Mouse (Mus musculus): ENCODE results near the gene Ptprn2. TPM values are rescaled to one million over a fixed set of nuclear protein-coding genes. Genes with fewer than 3 reads are reported as not detected.
A peak's percentile ranks its signal among the peaks of the same experiment; 100 is the strongest.

The Ptprn2 gene
- 129 and 146 TPM in 2 replicates for polyA plus RNA-seq (2012; rRNA removed)

DNA sequence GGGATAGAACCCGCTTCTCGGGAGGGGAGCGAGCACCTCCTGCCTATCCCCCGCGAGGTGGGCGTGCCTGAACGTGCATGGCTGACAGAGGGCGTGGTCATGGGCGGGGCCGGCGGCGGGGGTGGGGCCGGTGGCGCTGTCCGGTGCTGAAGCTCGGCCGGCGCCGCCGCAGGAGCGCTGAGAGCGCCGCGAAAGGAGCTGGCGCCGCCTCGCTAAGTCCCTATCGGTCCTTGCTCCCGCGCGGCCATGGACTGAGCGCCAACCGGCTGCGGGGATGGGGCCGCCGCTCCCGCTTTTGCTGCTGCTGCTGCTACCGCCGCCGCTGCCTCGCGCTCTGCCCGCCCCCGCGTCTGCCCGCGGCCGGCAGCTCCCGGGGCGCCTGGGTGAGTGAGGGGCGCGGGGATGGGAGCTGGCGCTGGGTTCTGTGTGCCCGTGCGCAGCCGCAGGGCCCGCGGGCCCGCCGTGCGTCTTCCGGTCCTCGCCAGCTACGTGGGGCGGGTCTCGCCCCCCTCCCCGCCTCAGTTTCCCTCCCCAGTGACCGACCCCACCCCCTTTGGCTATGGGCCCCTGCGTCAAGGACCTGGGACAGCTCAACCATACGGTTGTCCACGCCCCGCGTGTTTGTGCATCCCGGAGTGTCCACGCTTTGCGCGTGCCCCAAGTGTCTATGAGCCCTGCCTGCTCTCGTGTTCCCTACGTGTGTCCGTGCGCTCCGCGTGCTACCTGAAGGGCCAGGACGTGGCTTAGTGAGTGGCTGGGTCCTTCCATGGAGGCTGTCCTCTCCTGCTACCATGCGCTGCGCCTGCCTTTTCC, at the start of gene Ptprn2:
TSS of gene Ptprn2 (plus strand) at position 130 of the 813 bp plus-strand sequence.
- peak; percentile 47 to 75 for DNase-seq (ENCODE audit: extremely low spot score in 1 of 2, low spot score in 1 of 2)

DNA sequence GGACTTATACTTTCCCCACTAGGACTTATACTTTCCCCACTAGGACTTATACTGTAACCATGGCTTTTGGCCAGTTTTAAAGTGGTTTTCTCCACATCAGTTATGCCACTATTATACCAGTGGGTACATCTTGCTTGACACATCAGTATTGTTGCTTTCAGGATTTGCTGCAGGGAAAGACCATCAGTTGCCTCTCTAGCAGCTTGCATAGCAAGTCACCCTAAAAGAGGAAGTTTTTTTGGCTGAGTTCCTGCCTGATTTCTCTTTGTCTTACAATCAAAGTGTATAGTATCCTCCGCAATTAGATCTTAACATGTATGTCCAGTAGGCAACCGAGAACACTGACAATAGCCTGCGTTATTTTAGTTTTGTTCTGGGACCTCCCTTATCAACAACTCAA, 49.4 kb upstream of the Ptprn2 start:
- no peak for DNase-seq (ENCODE audit: extremely low spot score in 1 of 2, low spot score in 1 of 2)

DNA sequence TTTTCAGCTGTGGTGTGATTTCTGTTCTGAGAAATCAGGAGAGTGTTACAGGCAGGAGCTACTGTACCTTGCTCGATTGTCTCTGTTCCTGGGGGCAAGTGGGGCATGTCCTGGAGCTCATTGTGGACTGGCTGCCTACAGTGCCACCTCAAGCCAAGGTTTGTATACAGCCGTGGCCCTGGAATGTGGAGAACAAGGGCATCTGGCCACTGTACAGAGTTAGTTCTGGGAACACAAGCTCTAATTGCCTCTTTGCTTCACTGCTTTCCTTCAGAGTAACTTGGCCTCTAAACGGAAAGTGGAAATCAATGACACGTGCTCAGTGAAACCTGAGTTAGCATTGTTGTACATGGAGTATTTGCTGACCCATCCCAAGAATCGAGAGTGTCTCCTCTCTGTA, 46.9 kb upstream of the Ptprn2 start:
- DNase-seq (ENCODE audit: extremely low spot score in 1 of 2, low spot score in 1 of 2): no peak

DNA sequence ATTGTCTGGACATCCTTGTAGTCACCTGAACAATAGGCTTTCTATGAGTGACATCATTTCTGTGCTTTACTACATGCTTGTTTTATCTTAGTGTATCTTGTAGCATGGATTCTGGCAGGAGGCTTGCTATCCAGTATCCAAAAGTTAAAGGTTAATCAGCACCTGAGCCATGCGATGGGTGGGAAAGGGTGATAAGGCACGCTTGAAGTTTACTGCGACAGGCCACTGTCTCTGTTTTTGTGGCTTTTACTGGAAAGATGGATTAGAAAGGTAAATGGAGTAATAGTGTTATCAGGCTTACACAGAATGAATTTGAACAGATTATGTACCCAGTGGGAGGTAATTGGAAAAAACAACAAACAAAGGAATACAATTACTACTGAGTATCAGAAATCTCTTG, 43.3 kb upstream of the Ptprn2 start:
- no peak for DNase-seq (ENCODE audit: extremely low spot score in 1 of 2, low spot score in 1 of 2)

DNA sequence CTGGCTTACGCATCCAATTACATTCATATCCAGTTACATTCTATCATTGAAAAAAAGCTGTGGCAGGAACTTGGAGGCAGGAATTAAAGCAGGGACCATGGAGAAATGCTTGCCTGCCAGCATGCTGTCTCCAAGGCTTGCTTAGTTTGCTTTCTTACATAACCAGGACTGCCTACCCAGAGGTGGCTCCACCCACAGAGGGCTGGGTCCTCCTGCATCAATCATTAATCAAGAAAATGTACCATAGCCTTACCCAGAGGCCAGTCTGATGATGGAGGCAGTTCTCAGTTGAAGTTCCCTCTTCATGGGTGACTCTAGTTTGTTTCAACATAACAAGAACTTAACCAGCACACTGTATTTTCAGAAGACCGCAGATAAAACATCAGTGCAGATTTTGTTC, 36.0 kb upstream of the Ptprn2 start:
- DNase-seq (ENCODE audit: extremely low spot score in 1 of 2, low spot score in 1 of 2): no peak

DNA sequence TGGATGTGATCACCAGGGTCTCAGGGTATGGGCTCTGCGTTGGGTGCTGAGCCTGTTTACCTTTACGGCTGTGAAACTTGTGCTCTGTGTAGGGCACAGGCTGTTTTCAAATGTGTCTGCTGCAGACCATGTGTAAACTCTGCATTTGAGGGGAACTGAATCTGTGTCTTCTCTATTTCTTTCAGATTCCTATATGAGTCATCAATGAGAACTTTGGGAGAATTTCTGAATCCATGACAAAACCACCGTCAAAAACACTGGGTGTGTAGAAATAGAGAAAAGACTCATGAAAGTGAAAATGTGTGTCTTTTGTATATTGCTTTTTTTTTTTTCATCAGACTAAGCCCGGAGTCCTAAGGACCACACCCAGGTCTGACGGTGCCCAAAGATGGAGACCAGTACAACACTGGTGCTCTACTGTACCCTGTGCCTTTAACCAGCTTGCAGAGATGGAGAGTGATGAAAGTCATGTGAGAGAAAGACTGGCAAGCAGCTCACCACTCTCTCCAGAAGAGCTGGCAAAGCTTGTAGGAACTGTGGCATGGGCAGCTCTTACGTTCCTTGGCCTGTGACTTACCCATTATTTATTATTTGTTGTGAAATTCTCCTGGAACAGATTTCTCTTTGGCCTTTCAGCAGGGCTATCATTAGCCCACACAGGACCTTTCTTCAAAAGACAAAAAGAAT, 25.0 kb upstream of the Ptprn2 start:
- no peak for DNase-seq (ENCODE audit: extremely low spot score in 1 of 2, low spot score in 1 of 2)

DNA sequence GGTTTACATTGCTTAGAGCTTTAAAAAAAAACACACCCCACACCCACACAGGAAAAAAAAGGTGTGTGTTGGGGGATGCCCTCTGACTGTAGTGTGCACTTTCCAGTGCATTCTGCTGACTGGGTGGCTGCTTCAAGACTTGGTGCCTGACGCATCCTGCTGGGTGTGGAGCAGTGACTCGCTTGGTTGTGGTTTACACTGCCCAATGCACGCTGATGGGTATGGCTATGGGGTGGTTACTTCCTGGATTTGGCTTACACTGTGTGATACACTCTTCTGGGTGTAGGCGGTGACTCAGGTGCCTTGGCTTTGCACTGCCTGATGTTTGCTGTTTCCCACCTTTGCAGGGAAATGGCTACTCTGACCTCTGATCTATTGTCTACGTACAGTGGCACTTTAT, 18.5 kb upstream of the Ptprn2 start:
- no peak for DNase-seq (ENCODE audit: extremely low spot score in 1 of 2, low spot score in 1 of 2)

DNA sequence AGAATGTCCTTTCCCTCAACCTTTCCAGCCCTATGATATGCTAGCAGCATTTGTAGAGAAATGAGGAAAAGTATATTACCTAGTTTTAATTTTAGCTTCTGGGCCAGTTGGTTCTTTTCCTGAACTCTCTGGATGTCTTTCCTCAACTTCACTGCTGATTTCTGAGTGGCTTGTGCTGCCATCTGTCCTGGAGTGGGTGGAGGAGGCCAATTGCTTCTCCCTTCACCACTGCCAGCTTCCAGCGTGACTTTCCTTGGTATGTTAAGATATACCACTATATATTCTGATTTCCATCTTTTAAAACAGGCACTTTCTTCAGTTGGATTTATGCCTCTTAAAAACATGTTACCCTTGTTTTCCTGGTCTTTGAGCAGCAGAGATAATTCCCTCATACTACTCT, 17.2 kb upstream of the Ptprn2 start:
- peak in 1 of 2 experiments; percentile 52 for DNase-seq (ENCODE audit: extremely low spot score in 1 of 2, low spot score in 1 of 2)

DNA sequence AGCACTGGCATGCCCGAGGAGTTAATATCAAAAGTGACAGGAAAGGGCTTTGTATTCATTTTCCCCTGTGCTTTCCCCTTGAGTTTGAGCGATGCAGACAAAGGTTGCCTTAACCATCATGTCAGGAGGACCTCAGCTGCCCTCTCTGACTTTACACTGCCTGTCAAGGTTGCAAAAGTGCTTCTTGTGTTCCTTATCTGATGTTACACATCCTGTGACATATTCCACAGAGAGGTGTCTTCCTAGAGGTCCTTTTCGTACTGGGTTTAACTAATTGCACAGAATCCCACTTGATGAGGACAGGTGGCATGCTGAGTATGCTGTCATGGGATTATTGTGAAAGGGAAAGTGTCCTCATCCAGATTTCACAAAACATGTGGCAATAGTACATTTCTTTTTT, 16.4 kb upstream of the Ptprn2 start:
- no peak for DNase-seq (ENCODE audit: extremely low spot score in 1 of 2, low spot score in 1 of 2)

DNA sequence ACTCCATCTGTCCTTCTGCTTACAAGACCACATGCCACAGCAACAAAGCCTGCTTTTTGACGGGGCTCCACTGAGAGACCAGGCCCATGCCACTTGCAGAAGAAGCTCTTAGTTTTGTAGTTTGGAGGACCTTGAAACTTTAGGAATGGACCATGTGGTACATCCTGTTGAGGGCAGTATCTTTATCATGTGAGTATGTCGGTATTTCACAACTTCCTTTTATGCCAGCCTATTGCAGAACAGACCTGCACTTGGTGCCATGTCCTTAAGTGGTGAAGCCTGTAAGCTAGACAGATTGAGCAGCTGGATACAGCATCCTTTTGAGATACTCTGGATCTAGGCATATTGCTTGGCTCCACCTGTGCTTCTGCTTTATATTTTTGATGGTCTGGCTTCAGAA, 12.3 kb upstream of the Ptprn2 start:
- no peak for DNase-seq (ENCODE audit: extremely low spot score in 1 of 2, low spot score in 1 of 2)

DNA sequence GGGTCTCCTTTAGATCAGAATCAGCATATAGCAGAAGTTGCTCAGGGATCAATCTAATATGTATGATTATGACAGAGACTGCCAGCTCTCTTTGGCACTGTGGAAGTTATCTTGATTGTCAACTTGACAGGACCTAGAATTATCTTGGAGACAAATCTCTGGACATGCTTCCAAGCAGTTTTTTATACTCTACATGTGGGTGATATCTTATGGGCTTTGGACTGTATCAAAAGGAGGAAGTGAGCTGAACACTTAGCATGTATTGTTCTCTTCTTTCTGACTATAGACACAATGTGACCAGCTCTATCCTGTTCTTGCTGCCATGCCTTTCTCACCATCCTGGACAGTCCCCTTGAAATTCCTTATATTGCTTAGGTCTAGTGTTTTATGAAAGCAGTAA, 11.8 kb upstream of the Ptprn2 start:
- no peak for DNase-seq (ENCODE audit: extremely low spot score in 1 of 2, low spot score in 1 of 2)

DNA sequence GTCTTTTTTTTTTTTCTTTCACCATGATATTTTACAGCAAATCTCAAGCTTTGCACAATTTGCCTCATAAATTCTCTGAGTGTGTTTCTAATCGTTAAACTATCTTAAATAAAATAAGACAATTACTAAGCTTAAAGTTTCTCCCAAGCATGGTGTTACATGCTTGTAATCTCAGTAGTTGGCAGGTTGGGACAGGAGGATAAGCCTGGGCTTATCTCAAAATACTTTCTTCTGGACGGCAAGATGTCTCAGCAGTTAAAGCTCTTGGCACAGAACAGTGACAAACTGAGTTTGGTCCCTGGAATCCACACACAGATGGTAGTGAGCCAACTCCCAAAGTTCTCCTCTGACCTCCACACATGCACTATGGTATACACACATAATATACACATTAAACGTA, 10.8 kb upstream of the Ptprn2 start:
- no peak for DNase-seq (ENCODE audit: extremely low spot score in 1 of 2, low spot score in 1 of 2)

DNA sequence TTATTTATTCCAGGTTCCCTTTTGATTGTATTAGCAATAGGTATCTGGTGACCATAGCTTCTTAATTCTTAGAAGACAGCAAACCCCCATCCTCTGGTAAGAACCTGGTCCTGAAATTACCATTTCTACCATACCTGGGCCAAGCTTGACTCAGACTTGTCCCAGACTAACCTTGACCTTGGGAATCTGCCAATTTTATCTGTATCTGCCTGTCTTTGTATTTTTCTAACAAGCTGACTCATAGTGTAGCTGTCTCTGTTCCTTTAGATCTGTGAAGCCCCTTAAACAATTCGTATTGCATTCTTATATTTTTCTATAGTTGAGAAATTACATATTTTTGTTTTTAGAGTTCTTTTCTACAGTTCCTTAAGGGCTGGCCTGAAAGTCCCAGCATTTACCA, 6.7 kb upstream of the Ptprn2 start:
- DNase-seq (ENCODE audit: extremely low spot score in 1 of 2, low spot score in 1 of 2): no peak

DNA sequence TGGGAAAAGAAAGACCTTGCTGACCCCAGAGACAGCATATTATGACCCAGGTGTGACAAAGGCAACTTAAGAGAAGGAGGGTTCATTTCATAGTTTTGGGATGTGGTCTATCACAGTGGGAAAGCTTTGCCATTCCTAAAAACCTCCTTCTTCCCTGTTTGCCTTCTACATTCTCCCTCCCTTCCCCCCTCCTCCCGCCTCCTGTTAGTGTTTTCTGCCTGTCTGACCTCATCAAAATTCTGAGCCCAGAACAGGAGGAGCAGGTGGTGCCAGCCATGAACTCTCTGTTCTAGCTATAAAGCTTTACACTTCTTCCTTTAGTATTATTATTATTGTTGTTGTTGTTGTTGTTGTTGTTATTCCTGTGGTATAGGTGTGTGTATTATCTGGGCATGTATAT, 3.6 kb upstream of the Ptprn2 start:
- no peak for DNase-seq (ENCODE audit: extremely low spot score in 1 of 2, low spot score in 1 of 2)

DNA sequence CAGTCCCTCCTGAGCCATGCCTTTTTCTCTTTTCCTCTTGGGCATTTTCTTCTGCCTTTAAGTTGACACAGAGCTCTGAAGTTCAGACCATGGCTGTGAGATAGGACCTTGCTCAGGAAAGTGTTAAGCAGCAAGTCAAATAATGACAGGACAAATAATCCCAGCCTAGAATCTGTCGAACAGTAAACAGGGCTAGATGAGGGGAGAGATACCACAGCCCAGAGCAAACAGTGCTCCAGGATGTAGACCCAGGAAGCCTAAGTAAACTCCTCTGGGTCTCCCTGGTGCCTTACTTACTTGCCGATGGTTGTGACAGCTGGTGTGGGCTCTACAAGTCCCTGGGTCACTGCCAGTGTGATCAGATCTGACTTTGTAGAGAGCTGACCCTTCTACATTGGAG, 1.9 kb upstream of the Ptprn2 start:
- no peak for DNase-seq (ENCODE audit: extremely low spot score in 1 of 2, low spot score in 1 of 2)

DNA sequence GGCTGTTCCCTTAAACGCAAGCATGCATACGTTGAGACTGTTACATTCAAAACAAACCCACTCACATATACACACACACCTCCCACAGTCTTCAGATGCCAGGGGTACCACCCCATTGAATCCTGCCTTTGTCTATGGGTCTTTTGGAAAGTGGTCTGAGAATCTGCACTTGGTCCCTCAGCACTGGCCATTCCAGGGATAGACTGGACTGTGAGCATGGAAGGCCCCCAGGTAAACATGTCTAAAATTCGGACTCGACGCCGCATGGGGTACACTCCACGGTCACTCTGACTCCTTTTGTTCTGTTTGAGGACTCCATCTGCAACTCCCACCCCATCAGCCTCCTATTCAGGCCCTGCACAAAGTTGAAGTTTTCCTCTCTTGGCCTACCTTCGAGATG, 529 bp upstream of the Ptprn2 start:
- no peak for DNase-seq (ENCODE audit: extremely low spot score in 1 of 2, low spot score in 1 of 2)

DNA sequence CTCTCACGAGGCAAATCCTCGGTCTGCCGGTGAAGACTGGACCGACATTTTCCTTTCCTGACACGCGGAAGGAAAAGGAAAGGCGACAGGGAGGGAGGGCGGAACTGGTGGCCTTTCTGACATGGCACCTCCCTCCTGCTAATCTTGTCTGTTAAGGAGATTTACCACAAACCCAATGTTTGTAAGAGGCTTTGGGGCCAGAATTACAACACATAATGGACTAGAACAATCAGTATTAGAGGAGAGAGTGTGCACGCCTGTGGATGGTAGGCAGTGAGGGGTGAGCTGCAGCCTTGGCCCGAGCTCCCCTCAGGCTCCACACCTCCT, 847 bp downstream of the Ptprn2 start:
- no peak for DNase-seq (ENCODE audit: extremely low spot score in 1 of 2, low spot score in 1 of 2)

DNA sequence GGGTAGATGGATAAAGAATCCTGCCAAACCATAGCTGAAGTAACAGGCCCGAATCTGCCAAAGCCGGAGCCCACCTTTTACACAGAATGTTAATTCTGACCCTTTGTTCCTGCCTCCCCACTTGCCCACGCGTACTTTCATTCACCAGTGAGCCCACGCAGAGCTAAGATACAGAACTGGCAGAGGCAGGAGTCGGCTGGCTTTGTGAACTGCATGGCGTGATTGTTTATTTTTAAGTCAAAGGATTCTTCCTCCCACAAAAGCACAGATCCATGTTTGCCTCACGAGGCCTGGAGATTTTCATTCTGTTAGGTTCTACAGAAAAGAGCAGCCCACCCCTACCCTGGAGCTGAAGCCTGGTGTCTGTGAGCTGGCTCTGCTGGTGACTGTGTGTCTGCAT, 3.3 kb downstream of the Ptprn2 start:
- peak; percentile 44 to 77 for DNase-seq (ENCODE audit: extremely low spot score in 1 of 2, low spot score in 1 of 2)

DNA sequence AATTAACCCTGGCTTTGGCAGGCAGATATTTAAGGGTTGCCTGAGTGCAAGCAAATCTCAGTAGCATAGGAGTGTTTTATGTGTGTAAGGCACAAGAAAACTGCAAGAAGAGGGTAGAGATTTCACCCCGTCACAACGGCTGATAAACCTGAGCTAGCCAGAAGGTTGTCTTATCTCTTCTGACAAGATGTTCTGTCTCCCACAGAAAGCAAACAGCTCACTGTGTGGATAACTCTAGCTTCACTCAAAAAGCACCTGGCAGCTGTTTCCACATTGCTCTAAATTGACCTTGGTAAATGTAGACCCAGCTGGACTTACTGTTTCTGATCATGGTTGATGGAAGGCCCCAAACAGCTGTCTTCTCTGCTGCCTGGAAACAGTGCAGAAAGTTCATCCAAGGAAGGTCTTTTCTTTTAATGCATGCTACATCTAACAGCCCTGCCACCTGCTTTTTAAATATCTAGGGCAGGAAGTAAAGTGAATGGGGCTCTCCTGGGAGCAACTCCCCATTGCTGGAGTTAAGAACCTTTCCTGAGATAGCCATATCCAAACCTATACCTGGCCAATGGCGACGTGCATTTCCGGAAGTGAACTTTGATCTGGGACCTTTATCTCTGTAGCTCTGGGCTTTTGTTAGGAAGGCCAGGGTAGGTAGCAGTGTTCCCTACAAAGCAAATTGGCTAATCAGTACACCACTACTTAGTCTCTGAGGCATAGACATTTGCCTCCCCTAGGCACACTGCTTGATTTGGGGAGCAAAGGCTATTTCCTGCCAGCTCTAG, 5.2 kb downstream of the Ptprn2 start:
- no peak for DNase-seq (ENCODE audit: extremely low spot score in 1 of 2, low spot score in 1 of 2)

DNA sequence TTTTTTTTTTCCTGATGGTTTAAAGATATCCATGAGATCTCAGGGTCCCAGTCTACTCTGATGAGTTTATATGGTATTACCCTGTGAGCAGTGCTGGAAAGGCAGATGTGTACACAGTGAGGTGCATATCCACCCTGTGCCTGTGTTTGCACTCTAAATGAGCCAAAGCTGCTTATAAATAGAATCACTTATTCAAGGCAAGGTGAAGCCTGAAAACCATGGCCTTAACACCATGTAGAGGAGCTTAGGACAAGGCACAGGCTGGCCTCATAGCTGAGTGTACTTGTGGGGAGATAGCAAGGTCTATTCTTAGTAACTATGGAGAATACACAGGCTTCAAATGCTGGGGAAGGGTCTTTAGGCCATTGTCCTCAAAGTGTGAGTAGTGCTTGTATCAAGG, 13.1 kb downstream of the Ptprn2 start:
- no peak for DNase-seq (ENCODE audit: extremely low spot score in 1 of 2, low spot score in 1 of 2)

DNA sequence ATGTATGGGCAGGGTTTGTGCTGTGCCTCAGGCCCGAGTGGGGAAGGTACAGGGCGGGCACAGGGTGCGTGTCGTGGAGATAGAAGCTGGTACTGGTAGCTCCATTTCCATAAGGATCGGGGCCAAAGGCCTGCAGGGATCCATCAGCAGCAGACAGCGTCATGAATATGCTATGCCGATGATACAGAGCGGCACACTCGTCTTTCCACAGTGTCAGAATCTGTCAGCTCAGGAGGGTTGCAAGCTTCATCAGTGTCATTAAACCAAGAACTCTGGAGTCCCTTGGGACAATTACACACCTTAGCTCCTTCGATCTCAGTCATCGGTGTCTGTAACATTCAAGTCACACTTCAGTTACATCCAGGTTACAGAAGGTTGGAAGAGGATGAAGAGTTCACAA, 15.1 kb downstream of the Ptprn2 start:
- DNase-seq (ENCODE audit: extremely low spot score in 1 of 2, low spot score in 1 of 2): no peak

DNA sequence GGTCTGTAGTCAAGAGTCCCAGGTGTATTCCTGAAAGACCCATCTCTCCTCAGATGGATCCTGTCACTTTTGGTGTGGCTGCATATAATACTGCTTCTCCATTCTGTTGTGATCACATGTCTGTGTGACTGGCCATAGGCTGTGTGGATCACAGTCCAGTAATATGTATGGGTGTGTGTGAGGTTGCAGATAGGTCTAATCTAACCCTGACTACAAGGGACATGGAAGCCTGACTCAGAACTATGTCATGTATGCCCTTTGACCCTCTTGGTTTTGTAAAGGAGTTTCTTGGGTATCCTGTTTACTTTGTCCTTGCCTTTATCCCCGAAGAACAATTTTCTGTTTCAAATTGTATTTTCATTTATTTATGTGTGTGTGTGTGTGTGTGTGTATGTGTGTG, 27.0 kb downstream of the Ptprn2 start:
- DNase-seq (ENCODE audit: extremely low spot score in 1 of 2, low spot score in 1 of 2): no peak
